ENCODE assay signal across 29 mouse cellular contexts in the genomic region with DNA sequence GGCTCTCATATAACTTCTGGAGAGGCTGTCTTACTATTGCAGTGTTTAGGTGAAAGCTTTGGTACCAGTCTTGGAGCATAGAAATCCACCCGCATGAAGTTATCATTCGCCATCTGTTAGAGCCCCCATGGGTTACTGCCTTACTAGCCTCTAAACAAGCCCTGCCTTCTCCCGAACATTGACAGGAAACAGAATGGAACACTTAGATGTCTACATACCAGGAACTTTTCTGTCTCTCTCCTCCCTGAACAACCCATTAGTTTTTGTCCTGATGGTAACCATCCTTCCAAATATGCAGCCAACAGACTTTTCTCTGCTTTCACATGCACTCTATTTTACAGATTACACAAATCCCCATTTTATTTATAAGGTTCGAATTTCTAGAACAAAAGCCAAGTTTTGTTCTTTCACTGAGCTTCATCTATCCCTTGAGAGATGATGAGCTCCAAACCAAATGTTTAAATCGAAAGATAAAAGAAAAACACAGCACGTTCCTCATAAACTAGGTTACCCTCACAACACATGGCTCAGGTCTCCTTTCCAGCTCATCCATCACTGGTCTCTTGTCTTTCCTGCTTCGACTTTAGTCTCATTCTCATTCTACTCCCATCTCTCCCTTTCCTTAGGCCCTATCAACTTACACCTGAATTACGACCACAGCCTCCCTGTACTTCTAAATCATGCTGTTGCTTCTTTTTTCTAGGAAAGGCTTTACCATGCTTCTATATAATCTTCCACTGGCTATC.
DNase-seq lines count a peak whose midpoint lies in the region; ATAC-seq and TF ChIP-seq lines count a peak whose summit lies in the region.
"Had no signal": no experiment of that assay in that cellular context is flagged by ENCODE, and none has a peak within 500 bp of the region (broad histone marks: within the 10 kb centered on the region; RNA-seq: fewer than 3 reads in every experiment).

No protein-coding gene starts in this region.

- no peak for DNase-seq in intestine, embryonic 14.5 days (ENCODE audit: low spot score)
- no peak for DNase-seq in limb, embryonic 10.5 days (ENCODE audit: low spot score)
- no peak for DNase-seq in adrenal gland, adult (ENCODE audit: inconsistent age in 2 of 2, low spot score in 1 of 2)
- DNase-seq: adrenal gland, postnatal 14 days; cerebellum, adult 18-20 months; cerebellum, postnatal 10 days; forebrain, postnatal 0 days; heart, adult 2 months; heart, postnatal 4 days; kidney, adult 9 months; liver; lung, postnatal 14 days; retina, postnatal 1 day; right cerebral cortex, postnatal 25 days; thymus, postnatal 4 days had no signal

- peaks cover 2% of the 10 kb centered on the region; the same call in 1 of the 2 replicates for H3K4me1 ChIP-seq in intestine, embryonic 14.5 days (replicated peaks; ENCODE audit: control insufficient read depth, insufficient read depth, low read length)
- H3K4me1 ChIP-seq in intestine, postnatal 0 days (replicated peaks; ENCODE audit: control insufficient read depth, insufficient read depth, low read length), result no peaks in the 10 kb centered on the region
- no peaks in the 10 kb centered on the region; the same call in 1 of the 2 replicates for H3K4me1 ChIP-seq in limb, embryonic 13.5 days
- peaks cover 7% of the 10 kb centered on the region; the same call in 1 of the 2 replicates for H3K4me1 ChIP-seq in limb, embryonic 10.5 days
- H3K4me1 ChIP-seq in intestine, embryonic 15.5 days (replicated peaks), result no peaks in the 10 kb centered on the region
- no peaks in the 10 kb centered on the region for H3K4me1 ChIP-seq in stomach, embryonic 14.5 days (ENCODE audit: control insufficient read depth, insufficient read depth, low read length)
- H3K4me1 ChIP-seq: heart, embryonic 12.5 days; hindbrain, embryonic 13.5 days; midbrain, embryonic 10.5 days; midbrain, embryonic 15.5 days; neural tube, embryonic 15.5 days had no signal

- H3K4me3 ChIP-seq in intestine, embryonic 14.5 days (ENCODE audit: low read depth, low read length), result no peak overlapping the region
- no peak overlapping the region for H3K4me3 ChIP-seq in intestine, postnatal 0 days (ENCODE audit: low read depth, low read length)
- H3K4me3 ChIP-seq in limb, embryonic 13.5 days, result no peak overlapping the region
- H3K4me3 ChIP-seq in limb, embryonic 10.5 days, result no peak overlapping the region
- no peak overlapping the region for H3K4me3 ChIP-seq in intestine, embryonic 15.5 days (replicated peaks)
- H3K4me3 ChIP-seq in stomach, embryonic 14.5 days (ENCODE audit: low read depth, low read length), result no peak overlapping the region
- H3K4me3 ChIP-seq: erythroblast, embryonic 14.5 days; heart, adult 2 months; heart, embryonic 12.5 days; hindbrain, embryonic 13.5 days; left cerebral cortex, adult 2 months; midbrain, embryonic 10.5 days; midbrain, embryonic 15.5 days; neural tube, embryonic 15.5 days had no signal

- WGBS in intestine, embryonic 14.5 days, result 59% methylated on average over 8 of the region's 8 CpGs
- WGBS in intestine, postnatal 0 days, result 71% methylated on average over 8 of the region's 8 CpGs
- 59% methylated on average over 8 of the region's 8 CpGs for WGBS in limb, embryonic 13.5 days
- 79% methylated on average over 8 of the region's 8 CpGs for WGBS in limb, embryonic 10.5 days
- WGBS in intestine, embryonic 15.5 days, result 63% methylated on average over 8 of the region's 8 CpGs
- WGBS in stomach, embryonic 14.5 days, result 55% methylated on average over 8 of the region's 8 CpGs

- no peaks in the 10 kb centered on the region for H3K9me3 ChIP-seq in intestine, embryonic 14.5 days (ENCODE audit: control insufficient read depth, low read length)
- H3K9me3 ChIP-seq in intestine, postnatal 0 days (ENCODE audit: control insufficient read depth), result no peaks in the 10 kb centered on the region
- H3K9me3 ChIP-seq in limb, embryonic 13.5 days, result no peaks in the 10 kb centered on the region
- no peaks in the 10 kb centered on the region for H3K9me3 ChIP-seq in limb, embryonic 10.5 days (replicated peaks)
- H3K9me3 ChIP-seq in intestine, embryonic 15.5 days, result no peaks in the 10 kb centered on the region
- H3K9me3 ChIP-seq in stomach, embryonic 14.5 days (ENCODE audit: control insufficient read depth, low read depth, low read length), result no peaks in the 10 kb centered on the region
- H3K9me3 ChIP-seq: heart, embryonic 12.5 days; hindbrain, embryonic 13.5 days; midbrain, embryonic 10.5 days; midbrain, embryonic 15.5 days; neural tube, embryonic 15.5 days had no signal

- ATAC-seq in intestine, embryonic 14.5 days (replicated peaks; ENCODE audit: low FRiP score, low TSS enrichment, low read depth), result no peak; the same call in 1 of the 2 replicates
- no peak for ATAC-seq in intestine, postnatal 0 days
- ATAC-seq in limb, embryonic 13.5 days (ENCODE audit: low FRiP score, low read depth), result peak; percentile 53
- peak; percentile 62; the same call in 1 of the 2 replicates for ATAC-seq in intestine, embryonic 15.5 days
- no peak for ATAC-seq in stomach, embryonic 14.5 days (ENCODE audit: insufficient number of reproducible peaks, insufficient read depth, low FRiP score, low read depth)
- ATAC-seq in erythroblast, adult 5-6 weeks (replicated peaks; ENCODE audit: low FRiP score, poor library complexity, severe bottlenecking), result no peak
- ATAC-seq: forebrain, postnatal 0 days; midbrain, embryonic 15.5 days; Patski had no signal

- no peak for TF ChIP-seq CTCF in intestine, postnatal 0 days (IDR thresholded peaks at IDR 0.05; ENCODE audit: low read depth)

- H3K9ac ChIP-seq in intestine, embryonic 14.5 days (ENCODE audit: low read length), result no peak overlapping the region
- H3K9ac ChIP-seq in intestine, postnatal 0 days (ENCODE audit: low read depth, low read length), result no peak overlapping the region
- H3K9ac ChIP-seq in limb, embryonic 13.5 days, result no peak overlapping the region
- H3K9ac ChIP-seq in intestine, embryonic 15.5 days, result no peak overlapping the region
- no peak overlapping the region for H3K9ac ChIP-seq in stomach, embryonic 14.5 days (replicated peaks; ENCODE audit: low read depth, low read length)
- H3K9ac ChIP-seq: forebrain, postnatal 0 days; heart, embryonic 12.5 days; hindbrain, embryonic 13.5 days; liver, embryonic 14.5 days; midbrain, embryonic 15.5 days; neural tube, embryonic 15.5 days had no signal

- no peak overlapping the region for H3K4me2 ChIP-seq in intestine, embryonic 14.5 days (ENCODE audit: low read length)
- H3K4me2 ChIP-seq in intestine, postnatal 0 days (replicated peaks; ENCODE audit: low read depth), result no peak overlapping the region
- no peak overlapping the region for H3K4me2 ChIP-seq in limb, embryonic 13.5 days (replicated peaks)
- H3K4me2 ChIP-seq in intestine, embryonic 15.5 days (replicated peaks), result no peak overlapping the region
- no peak overlapping the region for H3K4me2 ChIP-seq in stomach, embryonic 14.5 days (replicated peaks; ENCODE audit: low read depth, low read length)
- H3K4me2 ChIP-seq: heart, embryonic 12.5 days; hindbrain, embryonic 13.5 days; midbrain, embryonic 15.5 days; neural tube, embryonic 15.5 days had no signal

- no peaks in the 10 kb centered on the region for H3K27me3 ChIP-seq in intestine, embryonic 14.5 days (replicated peaks; ENCODE audit: control insufficient read depth, insufficient read depth, low read length)
- H3K27me3 ChIP-seq in intestine, postnatal 0 days (replicated peaks; ENCODE audit: control insufficient read depth, insufficient read depth, low read length), result no peaks in the 10 kb centered on the region
- H3K27me3 ChIP-seq in limb, embryonic 13.5 days, result no peaks in the 10 kb centered on the region
- H3K27me3 ChIP-seq in limb, embryonic 10.5 days (ENCODE audit: low read depth, poor library complexity, severe bottlenecking), result no peaks in the 10 kb centered on the region
- no peaks in the 10 kb centered on the region for H3K27me3 ChIP-seq in intestine, embryonic 15.5 days (replicated peaks)
- H3K27me3 ChIP-seq in stomach, embryonic 14.5 days (ENCODE audit: control insufficient read depth, insufficient read depth, low read length), result no peaks in the 10 kb centered on the region
- H3K27me3 ChIP-seq: heart, embryonic 12.5 days; hindbrain, embryonic 13.5 days; midbrain, embryonic 15.5 days; neural tube, embryonic 15.5 days had no signal

- H3K27ac ChIP-seq in intestine, embryonic 14.5 days (ENCODE audit: low read depth), result peak overlapping the region; percentile 44; the same call in 1 of the 2 replicates
- H3K27ac ChIP-seq in intestine, postnatal 0 days (ENCODE audit: low read depth, low read length), result no peak overlapping the region
- peak overlapping the region; percentile 63; the same call in 1 of the 2 replicates for H3K27ac ChIP-seq in limb, embryonic 13.5 days
- no peak overlapping the region for H3K27ac ChIP-seq in limb, embryonic 10.5 days
- peak overlapping the region; percentile 48; the same call in 1 of the 2 replicates for H3K27ac ChIP-seq in intestine, embryonic 15.5 days
- peak overlapping the region; percentile 62; the same call in 1 of the 2 replicates for H3K27ac ChIP-seq in stomach, embryonic 14.5 days (ENCODE audit: low read length)
- H3K27ac ChIP-seq: heart, adult 2 months; hindbrain, embryonic 13.5 days; left cerebral cortex, adult 2 months; liver, embryonic 14.5 days; midbrain, embryonic 10.5 days; midbrain, embryonic 15.5 days; neural tube, embryonic 15.5 days had no signal

- no peaks in the 10 kb centered on the region for H3K36me3 ChIP-seq in intestine, embryonic 14.5 days (ENCODE audit: control insufficient read depth, insufficient read depth, low read length)
- no peaks in the 10 kb centered on the region for H3K36me3 ChIP-seq in intestine, postnatal 0 days (ENCODE audit: control insufficient read depth, insufficient read depth)
- H3K36me3 ChIP-seq in limb, embryonic 13.5 days, result no peaks in the 10 kb centered on the region
- no peaks in the 10 kb centered on the region for H3K36me3 ChIP-seq in limb, embryonic 10.5 days
- no peaks in the 10 kb centered on the region for H3K36me3 ChIP-seq in intestine, embryonic 15.5 days
- H3K36me3 ChIP-seq in stomach, embryonic 14.5 days (ENCODE audit: control insufficient read depth, insufficient read depth, low read length), result no peaks in the 10 kb centered on the region
- H3K36me3 ChIP-seq: heart, embryonic 12.5 days; hindbrain, embryonic 13.5 days; midbrain, embryonic 10.5 days; midbrain, embryonic 15.5 days; neural tube, embryonic 15.5 days had no signal

Comparison
In these comparisons a context has a peak if more than half of its experiments do, and no peak if none do; other contexts are left out.
1. ATAC-seq: peak in limb, embryonic 13.5 days (single experiment) and intestine, embryonic 15.5 days (single experiment); none in intestine, embryonic 14.5 days (single experiment), intestine, postnatal 0 days (single experiment), stomach, embryonic 14.5 days (single experiment) and erythroblast, adult 5-6 weeks (single experiment).
2. H3K27ac ChIP-seq: peak in intestine, embryonic 14.5 days (single experiment), limb, embryonic 13.5 days (single experiment), intestine, embryonic 15.5 days (single experiment) and stomach, embryonic 14.5 days (single experiment); none in intestine, postnatal 0 days (single experiment) and limb, embryonic 10.5 days (single experiment).